Mouse (Mus musculus) ES-E14 (cell line): ENCODE measurements around the gene Bcap31. TPM values are rescaled to one million over a fixed set of nuclear protein-coding genes. Genes with fewer than 3 reads are reported as not detected.

Source experiments
- DNase-seq: peaks from one replicate; pipeline ENCODE4 v3.0.0-alpha.2; 2013; ENCODE audit warnings: low read depth, low spot score
- H3K27ac ChIP-seq: 2 replicates; pipeline ENCODE4 v1.5.1; 2012; ENCODE audit warnings: low read depth, mild to moderate bottlenecking, low read length, moderate library complexity, mixed read lengths; ENCODE audit not compliant: poor library complexity, insufficient read depth, severe bottlenecking
- H3K36me3 ChIP-seq: 2 replicates; pipeline ENCODE4 v1.6.1; 2012; ENCODE audit warnings: mild to moderate bottlenecking, low read length, moderate library complexity, mixed read lengths; ENCODE audit not compliant: control insufficient read depth, poor library complexity, insufficient read depth, severe bottlenecking
- H3K4me1 ChIP-seq, 2 experiments: fragments of 150-350 bp in 1 of 2; sonication (generic) in 1 of 2; 2 replicates each; pipeline ENCODE4 v1.6.1; 2012; ENCODE audit warnings: low read length in 2 of 2, mild to moderate bottlenecking in 1 of 2, mixed read lengths in 1 of 2; ENCODE audit not compliant: control insufficient read depth in 2 of 2, insufficient read depth in 2 of 2, poor library complexity in 1 of 2
- H3K4me3 ChIP-seq, 2 experiments: fragments of 150-350 bp in 1 of 2; sonication (generic) in 1 of 2; 2 replicates each; pipeline ENCODE4 v1.5.1; 2012; ENCODE audit warnings: low read length in 2 of 2, low read depth in 1 of 2, mild to moderate bottlenecking in 1 of 2, mixed read lengths in 1 of 2; ENCODE audit not compliant: insufficient read depth in 1 of 2, poor library complexity in 1 of 2, severe bottlenecking in 1 of 2
- H3K9ac ChIP-seq: 2 replicates; pipeline ENCODE4 v1.6.1; 2012; ENCODE audit warnings: low read depth, mild to moderate bottlenecking, low read length, mixed read lengths; ENCODE audit not compliant: poor library complexity, insufficient read depth, severe bottlenecking
- H3K9me3 ChIP-seq: fragments of 150-350 bp; sonication (generic); 2 replicates; pipeline ENCODE4 v1.6.1; 2012; ENCODE audit warnings: low read depth, mild to moderate bottlenecking, low read length; ENCODE audit not compliant: control insufficient read depth, insufficient read depth
- CHD2 ChIP-seq: IDR thresholded peaks from 2 replicates; pipeline ENCODE4 v1.6.1; 2014; ENCODE audit warnings: mild to moderate bottlenecking, low read depth, low read length, inconsistent platforms
- HCFC1 ChIP-seq: IDR thresholded peaks from 2 replicates; pipeline ENCODE4 v1.6.1; 2012; ENCODE audit warnings: low read length, inconsistent platforms, borderline replicate concordance; ENCODE audit not compliant: insufficient read depth
- MAFK ChIP-seq: IDR thresholded peaks from 2 replicates; pipeline ENCODE4 v1.6.1; 2014; ENCODE audit warnings: mild to moderate bottlenecking, low read depth, low read length, inconsistent platforms; ENCODE audit not compliant: insufficient read depth
- ZC3H11A ChIP-seq: IDR thresholded peaks from 2 replicates; pipeline ENCODE4 v1.6.1; 2012; ENCODE audit warnings: low read depth, mild to moderate bottlenecking, inconsistent platforms, low read length, borderline replicate concordance
- ZNF384 ChIP-seq: IDR thresholded peaks from 2 replicates; pipeline ENCODE4 v1.6.1; 2012; ENCODE audit warnings: low read depth, low read length, inconsistent platforms
- in situ Hi-C, 2 experiments: fragments of 600-800 bp; cut with MboI; formaldehyde crosslinking; loops; one replicate each; pipeline ENCODE4 v1.15.1; 2025; ENCODE audit warnings: low sequenced_read_pairs in 2 of 2, inconsistent platforms in 1 of 2; ENCODE audit not compliant: unreplicated experiment in 2 of 2
- total RNA-seq: library from RNA; depleted of rRNA; stranded (reverse); fragments of 300-350 nt; gene quantifications from 2 replicates; pipeline ENCODE4 v1.2.3, GENCODE M21; 2012

Gene Bcap31
- total RNA-seq, 1 experiment: 246 TPM

DNA sequence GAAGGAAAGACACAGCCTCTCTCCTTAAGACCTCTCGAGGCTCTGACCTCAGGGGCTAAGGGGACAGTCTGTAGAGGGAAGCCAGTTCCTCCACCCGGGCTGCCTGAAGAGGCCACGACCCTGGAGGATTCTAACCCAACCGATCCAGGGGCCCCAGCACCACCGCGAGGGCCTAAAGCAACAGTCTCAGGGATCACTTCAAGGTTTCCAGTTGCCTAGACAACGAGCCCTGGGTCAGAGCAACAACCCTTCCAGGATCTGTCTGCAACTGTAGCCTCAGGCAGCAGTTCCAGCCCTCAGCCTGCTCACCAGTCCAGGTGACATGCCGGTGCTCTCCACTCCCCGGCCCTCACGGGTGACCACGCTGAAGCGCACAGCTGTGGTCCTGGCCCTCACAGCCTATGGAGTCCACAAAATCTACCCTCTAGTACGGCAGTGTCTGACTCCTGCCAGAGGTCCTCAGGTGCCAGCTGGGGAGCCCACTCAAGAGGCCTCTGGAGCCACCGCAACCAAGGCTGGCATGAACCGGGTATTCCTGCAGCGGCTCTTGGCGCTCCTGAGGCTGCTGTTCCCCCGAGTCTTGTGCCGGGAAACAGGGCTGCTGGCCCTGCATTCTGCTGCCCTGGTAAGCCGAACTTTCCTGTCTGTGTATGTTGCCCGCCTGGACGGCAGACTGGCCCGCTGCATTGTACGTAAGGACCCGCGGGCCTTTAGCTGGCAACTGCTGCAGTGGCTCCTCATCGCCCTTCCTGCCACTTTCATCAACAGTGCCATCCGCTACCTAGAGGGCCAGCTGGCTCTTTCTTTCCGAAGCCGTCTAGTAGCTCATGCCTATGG is 952 bp upstream of the Bcap31 start:
- Histone ChIP-seq H3K9ac (peak overlapping the region; percentile 62), H3K4me1 (peaks cover 2 to 14% of the 10 kb centered on the region in 2 experiments; a peak in 2 of 4 replicates), H3K9me3 (no peaks in the 10 kb centered on the region), H3K36me3 (peaks cover 3% of the 10 kb centered on the region), H3K27ac (peak overlapping the region; percentile 51), H3K4me3 (peak overlapping the region; percentile 58 to 69)
- in situ Hi-C loops: no loop called here
- DNase-seq: no peak
- TF ChIP-seq CHD2 (no peak), ZC3H11A (no peak)

DNA sequence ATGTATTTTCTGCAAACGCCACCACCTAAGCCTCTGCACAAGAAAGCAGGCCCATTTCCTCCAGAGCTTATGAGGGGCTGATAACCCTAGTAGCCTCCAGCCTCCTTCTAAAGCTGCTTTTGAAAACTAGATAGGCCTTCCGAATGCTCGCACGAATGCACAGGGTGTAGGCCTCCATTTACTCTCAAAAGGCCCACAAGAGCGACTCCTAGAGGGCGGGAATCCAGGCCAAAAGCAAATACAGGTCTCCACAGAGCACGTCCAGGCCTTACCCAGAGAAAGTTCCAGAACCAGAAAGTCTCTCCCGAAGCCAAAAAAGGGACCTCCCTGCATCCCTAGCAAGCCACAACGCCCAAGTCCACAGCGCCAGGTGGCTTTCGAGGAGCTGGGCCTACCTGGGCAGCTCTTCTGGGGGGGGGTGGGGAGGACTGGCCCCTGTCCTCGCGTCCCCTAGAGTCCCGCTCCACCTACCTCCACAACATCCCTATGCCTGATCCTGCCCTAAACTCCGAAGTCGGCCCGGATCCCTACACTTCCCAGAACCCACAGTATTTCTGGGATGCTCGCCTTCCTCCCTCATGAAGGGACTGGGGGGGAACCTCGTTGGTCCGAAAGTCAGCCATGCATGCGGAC is 383 bp downstream of the Bcap31 start:
- in situ Hi-C loops: no loop called here
- peak; percentile 16 for DNase-seq
- H3K9me3 ChIP-seq: no peaks in the 10 kb centered on the region
- H3K27ac ChIP-seq: peak overlapping the region; percentile 22; the same call in 1 of the 2 replicates
- H3K9ac ChIP-seq: peak overlapping the region; percentile 89
- H3K4me1 ChIP-seq: peaks cover 2 to 14% of the 10 kb centered on the region in 2 experiments; a peak in 2 of 4 replicates
- no peak for TF ChIP-seq HCFC1
- no peak for TF ChIP-seq MAFK
- no peak for TF ChIP-seq ZC3H11A
- TF ChIP-seq ZNF384: no peak
- no peak for TF ChIP-seq CHD2
- peaks cover 4% of the 10 kb centered on the region for H3K36me3 ChIP-seq
- peak overlapping the region; percentile 68 to 73 for H3K4me3 ChIP-seq

GRCm38 (mm10) chrX:73700472-73700871 is 15.5 kb downstream of the Bcap31 start:
- no peaks in the 10 kb centered on the region for H3K9me3 ChIP-seq
- H3K4me1 ChIP-seq: no peaks in the 10 kb centered on the region
- DNase-seq: no peak
- TF ChIP-seq ZC3H11A (no peak), ZNF384 (no peak), CHD2 (no peak), HCFC1 (no peak), MAFK (no peak)
- H3K9ac ChIP-seq: no peak overlapping the region
- no peaks in the 10 kb centered on the region; the same call in none of the 2 replicates for H3K36me3 ChIP-seq
- in situ Hi-C loops: no loop called here
- no peak overlapping the region for H3K4me3 ChIP-seq
- H3K27ac ChIP-seq: no peak overlapping the region

DNA sequence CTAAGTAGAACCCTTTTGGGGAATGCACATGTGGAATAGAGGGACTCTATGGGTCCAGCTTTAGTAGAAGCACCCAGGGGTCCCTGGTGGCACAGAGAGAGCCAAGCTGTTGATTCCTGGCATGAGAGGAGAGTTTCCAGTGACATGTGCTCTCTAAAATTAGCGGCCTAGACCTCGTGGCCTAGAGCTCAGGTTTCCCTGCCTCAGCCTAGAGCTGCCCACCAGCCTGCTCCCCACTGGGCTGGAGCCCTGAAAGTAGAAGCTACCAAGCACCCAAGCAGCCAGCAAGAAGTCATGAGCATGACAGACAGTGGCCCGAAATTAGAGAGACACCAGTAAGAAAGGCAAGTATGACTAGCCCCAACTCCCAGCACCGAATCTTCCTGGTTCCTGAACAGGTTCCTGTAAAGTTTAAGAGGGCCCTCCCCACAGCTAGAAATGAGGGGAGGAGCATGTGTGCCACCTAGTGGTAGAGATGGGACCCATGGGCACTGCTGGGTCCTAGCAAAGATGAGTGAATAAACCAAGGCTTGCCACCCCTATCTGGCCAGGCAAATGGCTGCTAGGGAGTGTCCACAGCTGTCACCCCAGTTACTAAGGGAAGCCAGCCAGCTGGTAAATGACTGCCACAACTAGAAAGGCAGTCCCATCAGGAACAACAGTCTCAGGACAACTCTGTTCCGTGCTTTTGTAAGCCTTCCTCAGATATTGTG is 24.9 kb downstream of the Bcap31 start:
- no peak overlapping the region for H3K4me3 ChIP-seq
- H3K36me3 ChIP-seq: peaks cover 28% of the 10 kb centered on the region
- no peak overlapping the region for H3K27ac ChIP-seq
- no peaks in the 10 kb centered on the region for H3K4me1 ChIP-seq
- in situ Hi-C loops: no loop called here
- TF ChIP-seq ZC3H11A (no peak), MAFK (no peak), HCFC1 (no peak)
- no peaks in the 10 kb centered on the region for H3K9me3 ChIP-seq
- DNase-seq: peak; percentile 28
- no peak overlapping the region for H3K9ac ChIP-seq
